Comparison of ENCODE assay signal across 10 mouse cellular contexts in genomic region chr14:55096573-55097087, GRCm38 (mm10). TPM values are rescaled to one million over a fixed set of nuclear protein-coding genes. Genes with fewer than 3 reads are reported as not detected.
A peak's percentile ranks its signal among the peaks of the same experiment; 100 is the strongest.
DNase-seq lines count a peak whose midpoint lies in the region; ATAC-seq and TF ChIP-seq lines count a peak whose summit lies in the region.
"Had no signal": no experiment of that assay in that cellular context is flagged by ENCODE, and none has a peak within 500 bp of the region (broad histone marks: within the 10 kb centered on the region; RNA-seq: fewer than 3 reads in every experiment).

No protein-coding gene starts in this region.

- no peak overlapping the region; the same call in 1 of the 2 replicates for H3K9ac ChIP-seq in embryonic facial prominence, embryonic 12.5 days
- H3K9ac ChIP-seq in hindbrain, embryonic 16.5 days (ENCODE audit: low read depth, low read length): peak overlapping the region; percentile 50
- H3K9ac ChIP-seq in neural tube, embryonic 14.5 days (replicated peaks; ENCODE audit: low read depth, low read length): peak overlapping the region; percentile 26; the same call in 1 of the 2 replicates

- H3K4me1 ChIP-seq in embryonic facial prominence, embryonic 12.5 days: peaks cover 17% of the 10 kb centered on the region
- H3K4me1 ChIP-seq in hindbrain, embryonic 16.5 days (ENCODE audit: control insufficient read depth, insufficient read depth, low read depth, low read length): peaks cover 23% of the 10 kb centered on the region
- H3K4me1 ChIP-seq in neural tube, embryonic 14.5 days (ENCODE audit: control insufficient read depth, insufficient read depth, low read length): peaks cover 24% of the 10 kb centered on the region

- H3K4me2 ChIP-seq in embryonic facial prominence, embryonic 12.5 days (replicated peaks): 0 out of 2 replicates have a peak overlapping the region, but pooled peaks have one; percentile 8
- H3K4me2 ChIP-seq in hindbrain, embryonic 16.5 days (ENCODE audit: low read length): peak overlapping the region; percentile 26; the same call in 1 of the 2 replicates
- H3K4me2 ChIP-seq in neural tube, embryonic 14.5 days (ENCODE audit: low read depth, low read length): peak overlapping the region; percentile 3; the same call in 1 of the 2 replicates

- TF ChIP-seq CTCF in left cerebral cortex, adult 2 months (IDR thresholded peaks at IDR 0.05): no peak

- no peak overlapping the region for H3K4me3 ChIP-seq in left cerebral cortex, adult 2 months
- no peak overlapping the region for H3K4me3 ChIP-seq in embryonic facial prominence, embryonic 12.5 days
- H3K4me3 ChIP-seq in hindbrain, embryonic 16.5 days (ENCODE audit: low read length): no peak overlapping the region
- no peak overlapping the region; the same call in 1 of the 2 replicates for H3K4me3 ChIP-seq in neural tube, embryonic 14.5 days (ENCODE audit: low read depth, low read length)

- H3K27ac ChIP-seq in left cerebral cortex, adult 2 months: 0 out of 2 replicates have a peak overlapping the region, but pooled peaks have one; percentile 1
- H3K27ac ChIP-seq in embryonic facial prominence, embryonic 12.5 days: no peak overlapping the region
- H3K27ac ChIP-seq in hindbrain, embryonic 16.5 days (ENCODE audit: low read depth, low read length): 0 out of 2 replicates have a peak overlapping the region, but pooled peaks have one; percentile 27
- peak overlapping the region; percentile 70; the same call in 1 of the 2 replicates for H3K27ac ChIP-seq in neural tube, embryonic 14.5 days (ENCODE audit: low read depth, low read length)

- H3K9me3 ChIP-seq in embryonic facial prominence, embryonic 12.5 days: no peaks in the 10 kb centered on the region
- no peaks in the 10 kb centered on the region for H3K9me3 ChIP-seq in hindbrain, embryonic 16.5 days (ENCODE audit: control insufficient read depth, low read length)
- no peaks in the 10 kb centered on the region for H3K9me3 ChIP-seq in neural tube, embryonic 14.5 days (ENCODE audit: control insufficient read depth, low read length)

- 55% methylated on average over 9 of the region's 9 CpGs for WGBS in embryonic facial prominence, embryonic 12.5 days
- 46% methylated on average over 9 of the region's 9 CpGs for WGBS in hindbrain, embryonic 16.5 days
- 51% methylated on average over 9 of the region's 9 CpGs for WGBS in neural tube, embryonic 14.5 days

- no peaks in the 10 kb centered on the region for H3K27me3 ChIP-seq in embryonic facial prominence, embryonic 12.5 days
- no peaks in the 10 kb centered on the region for H3K27me3 ChIP-seq in hindbrain, embryonic 16.5 days (replicated peaks; ENCODE audit: control insufficient read depth, insufficient read depth, low read length)
- no peaks in the 10 kb centered on the region for H3K27me3 ChIP-seq in neural tube, embryonic 14.5 days (ENCODE audit: control insufficient read depth, insufficient read depth, low read length)

- intact Hi-C loops in left cerebral cortex, adult 2 months (cut with DNase I): loop anchor here (5.0 kb wide), 1 partner anchor 184 kb away; the partner anchor contains the start of gene Slc22a17

- 0 out of 2 replicates have a peak, but pooled peaks cover 5% of the 10 kb centered on the region for H3K36me3 ChIP-seq in embryonic facial prominence, embryonic 12.5 days
- H3K36me3 ChIP-seq in hindbrain, embryonic 16.5 days (ENCODE audit: control insufficient read depth, insufficient read depth, low read length): no peaks in the 10 kb centered on the region
- no peaks in the 10 kb centered on the region for H3K36me3 ChIP-seq in neural tube, embryonic 14.5 days (ENCODE audit: control insufficient read depth, insufficient read depth, low read length)

- ATAC-seq in embryonic facial prominence, embryonic 12.5 days (ENCODE audit: insufficient number of reproducible peaks, insufficient read depth, low FRiP score, low TSS enrichment): no peak
- ATAC-seq in hindbrain, embryonic 16.5 days: no peak
- ATAC-seq in neural tube, embryonic 14.5 days (ENCODE audit: low read depth): no peak

- no peak for DNase-seq in left cerebral cortex, adult 2 months (ENCODE audit: extremely low spot score in 1 of 2, low spot score in 2 of 2)
- no peak for DNase-seq in left cerebral cortex, adult 9 months (ENCODE audit: low spot score in 2 of 2)
- DNase-seq in frontal cortex, postnatal 10 days (ENCODE audit: low spot score in 2 of 2): no peak
- no peak for DNase-seq in layer of hippocampus, adult 18-20 months (ENCODE audit: low spot score in 2 of 2)
- DNase-seq in kidney, postnatal 36 days: no peak
- DNase-seq: right cerebral cortex, postnatal 4 days had no signal

RNA-seq across cellular contexts. Expression of gene Thtpa, which starts 2.0 kb away (rescaled TPM):
- 10 to 100 TPM; 18.1 to 22.8 TPM for total RNA-seq in left cerebral cortex, adult 2 months (2021)
- polyA plus RNA-seq in embryonic facial prominence, embryonic 12.5 days (2016; fragmentation: Nextera tagmentation; extraction: Ambion mirVana): 22.2 and 24.2 TPM in 2 replicates
- 34.4 and 36.1 TPM in 2 replicates for polyA plus RNA-seq in hindbrain, embryonic 16.5 days (2015; fragmentation: Nextera tagmentation; extraction: Ambion mirVana)
- polyA plus RNA-seq in neural tube, embryonic 14.5 days (2014; fragmentation: Nextera tagmentation; extraction: Ambion mirVana): 29.3 and 32.0 TPM in 2 replicates
- total RNA-seq in layer of hippocampus, adult 18-20 months (2021): 10 to 100 TPM; 17.8 to 18.3 TPM

RNA-seq across cellular contexts. Expression of gene Zfhx2, which starts 4.5 kb away (rescaled TPM):
- 10 to 100 TPM; 47.0 to 61.6 TPM for total RNA-seq in left cerebral cortex, adult 2 months (2021)
- 7.9 TPM in 2 replicates for polyA plus RNA-seq in embryonic facial prominence, embryonic 12.5 days (2016; fragmentation: Nextera tagmentation; extraction: Ambion mirVana)
- 18.4 and 20.5 TPM in 2 replicates for polyA plus RNA-seq in hindbrain, embryonic 16.5 days (2015; fragmentation: Nextera tagmentation; extraction: Ambion mirVana)
- 23.9 and 27.3 TPM in 2 replicates for polyA plus RNA-seq in neural tube, embryonic 14.5 days (2014; fragmentation: Nextera tagmentation; extraction: Ambion mirVana)
- 10 to 100 TPM; 52.9 to 58.5 TPM for total RNA-seq in layer of hippocampus, adult 18-20 months (2021)

RNA-seq across cellular contexts. Expression of gene Ap1g2, which starts 9.8 kb away (rescaled TPM):
- 1 to 10 TPM; 7.7 to 9.5 TPM for total RNA-seq in left cerebral cortex, adult 2 months (2021)
- 14.8 and 17.2 TPM in 2 replicates for polyA plus RNA-seq in embryonic facial prominence, embryonic 12.5 days (2016; fragmentation: Nextera tagmentation; extraction: Ambion mirVana)
- 6.9 and 7.7 TPM in 2 replicates for polyA plus RNA-seq in hindbrain, embryonic 16.5 days (2015; fragmentation: Nextera tagmentation; extraction: Ambion mirVana)
- polyA plus RNA-seq in neural tube, embryonic 14.5 days (2014; fragmentation: Nextera tagmentation; extraction: Ambion mirVana): 5.4 and 7.0 TPM in 2 replicates
- total RNA-seq in layer of hippocampus, adult 18-20 months (2021): 10 to 100 TPM; 11.3 to 14.9 TPM

RNA-seq across cellular contexts. Expression of gene Jph4, which starts 20.1 kb away (rescaled TPM):
- 100 to 1,000 TPM; 300 to 347 TPM for total RNA-seq in left cerebral cortex, adult 2 months (2021)
- polyA plus RNA-seq in embryonic facial prominence, embryonic 12.5 days (2016; fragmentation: Nextera tagmentation; extraction: Ambion mirVana): 2.6 and 2.9 TPM in 2 replicates
- 31.8 and 32.3 TPM in 2 replicates for polyA plus RNA-seq in hindbrain, embryonic 16.5 days (2015; fragmentation: Nextera tagmentation; extraction: Ambion mirVana)
- 36.2 and 41.3 TPM in 2 replicates for polyA plus RNA-seq in neural tube, embryonic 14.5 days (2014; fragmentation: Nextera tagmentation; extraction: Ambion mirVana)
- total RNA-seq in layer of hippocampus, adult 18-20 months (2021): 100 to 1,000 TPM; 423 to 433 TPM
- total RNA-seq: monocyte, adult 5-6 weeks had no signal
